Mouse (Mus musculus): ENCODE results near the gene Oas3.
A peak's percentile ranks its signal among the peaks of the same experiment; 100 is the strongest.

Gene Oas3

DNA sequence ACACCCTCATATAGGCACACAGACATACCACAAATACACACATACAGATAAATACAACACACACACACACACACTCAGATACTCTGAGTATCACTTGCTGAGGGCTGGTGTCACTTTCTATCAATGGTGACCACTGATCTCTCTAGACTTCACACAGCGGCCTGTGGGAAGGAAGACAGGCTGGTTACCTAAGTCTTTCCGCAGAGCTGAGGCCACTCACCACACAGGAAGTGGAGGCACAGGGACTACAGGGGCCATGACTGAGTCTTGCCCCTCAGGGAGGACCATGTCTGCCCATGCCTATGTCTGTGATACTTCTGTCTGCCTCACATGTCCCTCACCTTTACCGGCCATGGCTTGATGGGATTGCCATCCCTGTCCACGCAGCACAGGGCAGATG, 23.2 kb downstream of the Oas3 start:
- no peak for DNase-seq (ENCODE audit: low read depth, low spot score)

DNA sequence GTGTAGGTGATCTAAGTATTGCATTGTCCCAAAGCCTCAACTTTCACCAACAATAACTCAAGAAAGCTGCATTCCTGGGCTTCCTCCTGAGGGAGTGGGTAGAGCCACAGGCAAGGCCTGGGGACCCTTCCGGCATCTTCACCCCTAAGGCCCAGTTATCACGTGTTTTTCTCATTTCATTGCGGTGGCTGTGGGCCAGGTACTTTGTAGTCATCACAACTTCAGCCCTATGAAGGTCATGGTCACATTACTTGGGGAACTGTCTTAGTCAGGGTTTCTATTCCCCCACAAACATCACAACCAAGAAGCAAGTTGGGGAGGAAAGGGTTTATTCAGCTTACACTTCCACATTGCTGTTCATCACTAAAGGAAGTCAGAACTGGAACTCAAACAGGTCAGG, 24.7 kb downstream of the Oas3 start:
- DNase-seq (ENCODE audit: low read depth, low spot score), result no peak

DNA sequence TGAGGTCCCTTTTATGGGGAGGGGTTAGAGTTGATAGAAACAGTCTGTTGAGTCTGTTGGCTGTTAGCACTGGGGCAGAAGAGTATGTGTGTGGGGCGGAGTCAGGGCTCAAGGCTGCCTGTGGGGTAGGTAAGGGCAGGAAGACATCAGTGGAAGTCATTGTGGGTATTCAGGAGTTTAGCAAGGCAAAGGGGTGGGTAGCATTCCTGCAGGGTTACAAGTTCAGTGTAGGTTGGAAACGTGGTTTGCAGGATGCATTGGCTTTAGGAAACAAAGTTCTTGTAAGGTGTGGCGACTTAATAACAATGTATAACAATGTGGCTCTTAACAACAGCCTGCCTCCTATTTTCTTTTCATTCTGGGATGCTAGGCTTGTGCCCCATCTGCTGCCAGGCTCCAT, 26.3 kb downstream of the Oas3 start:
- no peak for DNase-seq (ENCODE audit: low read depth, low spot score)

DNA sequence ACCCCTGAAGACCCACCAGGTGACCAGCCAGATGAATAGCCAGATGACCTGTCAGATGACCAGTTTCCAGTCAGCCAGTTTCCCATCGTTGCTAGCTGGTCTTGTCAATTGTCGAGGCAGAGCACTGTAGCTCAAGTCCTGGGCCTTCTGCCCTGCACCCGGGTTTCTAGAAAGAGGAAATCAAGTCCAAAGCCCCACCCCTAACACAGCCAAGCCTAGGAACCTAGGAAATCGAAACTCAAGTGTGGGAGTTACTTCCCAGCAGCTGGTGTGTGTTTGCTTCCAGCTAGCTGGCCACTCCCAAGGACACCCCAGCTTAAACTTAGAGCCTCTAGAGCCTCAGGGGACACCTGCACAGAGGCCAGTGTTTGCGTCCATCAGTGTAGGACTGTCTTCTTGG, 27.8 kb downstream of the Oas3 start, which contains the start of gene Oas2:
Oas2 (minus strand) TSS at position 166 of the 400 bp plus-strand sequence.
- DNase-seq (ENCODE audit: low read depth, low spot score), result no peak

DNA sequence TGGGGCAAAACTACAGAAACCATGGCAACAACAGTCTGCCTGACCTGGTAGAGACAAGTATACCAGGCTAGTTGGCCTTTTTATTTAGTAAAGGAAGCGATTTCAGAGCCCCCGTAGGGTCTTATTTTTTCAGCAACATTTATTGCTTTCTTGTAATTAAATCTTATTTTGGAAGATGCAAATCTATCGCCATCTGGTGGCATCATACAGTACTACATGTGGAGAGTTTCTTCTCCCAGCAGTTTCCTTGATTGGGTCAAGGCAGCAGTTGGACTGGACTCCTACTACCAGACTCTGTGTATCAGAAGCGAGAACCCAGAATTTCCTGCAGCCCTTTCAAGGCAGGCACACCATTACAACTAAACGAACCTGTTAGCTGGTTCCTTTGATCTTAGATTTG, 31.0 kb downstream of the Oas3 start:
- no peak for DNase-seq (ENCODE audit: low read depth, low spot score)

DNA sequence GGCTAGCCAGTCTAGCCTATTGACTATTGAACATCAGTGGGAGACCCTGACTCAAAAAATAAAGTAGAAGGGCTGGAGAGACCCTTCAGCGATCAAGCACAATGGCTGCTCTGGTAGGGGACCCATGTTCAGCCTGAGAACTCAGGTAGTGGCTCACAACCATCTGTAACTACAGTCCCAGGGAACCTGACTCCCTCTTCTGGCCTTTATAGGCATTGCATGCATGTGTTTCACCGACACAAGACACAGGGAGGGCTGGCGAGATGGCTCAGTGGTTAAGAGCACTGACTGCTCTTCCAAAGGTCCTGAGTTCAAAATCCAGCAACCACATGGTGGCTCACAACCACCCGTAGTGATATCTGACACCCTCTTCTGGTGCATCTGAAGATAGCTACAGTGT, 35.3 kb downstream of the Oas3 start:
- no peak for DNase-seq (ENCODE audit: low read depth, low spot score)

DNA sequence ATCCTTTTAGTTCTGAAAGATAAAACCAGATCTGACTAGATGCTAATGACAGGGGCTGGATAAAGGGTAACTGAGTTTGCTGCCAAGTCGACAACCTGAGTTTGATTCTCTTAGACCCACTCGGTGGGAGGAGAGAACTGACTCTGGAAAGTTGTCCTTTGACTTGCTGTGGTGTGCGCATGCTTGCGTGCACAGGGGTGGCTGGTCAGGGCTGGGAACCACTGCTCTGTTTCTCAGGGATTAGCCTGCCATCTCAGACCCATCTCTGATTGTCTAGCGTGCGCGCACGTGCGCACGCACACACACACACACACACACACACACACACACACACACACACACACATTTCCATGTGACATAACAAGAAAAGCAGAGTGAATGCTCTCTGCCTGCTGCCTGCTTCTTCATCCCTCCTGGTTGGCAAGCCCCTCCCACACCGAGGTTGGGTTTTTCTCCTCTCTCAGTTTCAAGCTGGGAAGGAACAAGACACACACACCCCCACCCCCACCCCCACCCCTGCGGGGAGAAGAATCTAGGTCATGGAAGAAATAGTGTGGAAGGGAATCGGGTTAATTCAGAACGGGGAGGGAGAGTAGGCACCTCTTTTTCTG, 43.0 kb downstream of the Oas3 start:
- no peak for DNase-seq (ENCODE audit: low read depth, low spot score)

DNA sequence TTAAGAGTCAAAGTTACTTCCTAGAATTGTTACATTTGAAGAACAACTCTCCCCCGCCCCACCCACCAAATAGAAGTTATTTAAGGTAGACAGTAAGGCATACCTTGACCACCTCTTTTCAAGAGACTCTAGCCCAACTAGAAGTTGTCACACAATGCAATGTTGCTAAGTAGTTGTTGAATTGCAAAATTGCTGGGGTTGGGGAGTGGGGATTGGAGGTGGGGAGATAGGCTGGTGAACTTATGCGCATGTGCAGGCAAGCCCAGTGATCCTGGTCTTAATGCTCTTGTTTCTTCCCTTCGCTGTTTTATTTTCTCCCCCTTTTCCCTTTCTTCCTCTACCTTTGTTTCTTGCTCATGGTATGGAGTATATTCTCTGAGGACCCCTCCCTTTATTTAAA, 43.8 kb downstream of the Oas3 start:
- DNase-seq (ENCODE audit: low read depth, low spot score), result no peak

DNA sequence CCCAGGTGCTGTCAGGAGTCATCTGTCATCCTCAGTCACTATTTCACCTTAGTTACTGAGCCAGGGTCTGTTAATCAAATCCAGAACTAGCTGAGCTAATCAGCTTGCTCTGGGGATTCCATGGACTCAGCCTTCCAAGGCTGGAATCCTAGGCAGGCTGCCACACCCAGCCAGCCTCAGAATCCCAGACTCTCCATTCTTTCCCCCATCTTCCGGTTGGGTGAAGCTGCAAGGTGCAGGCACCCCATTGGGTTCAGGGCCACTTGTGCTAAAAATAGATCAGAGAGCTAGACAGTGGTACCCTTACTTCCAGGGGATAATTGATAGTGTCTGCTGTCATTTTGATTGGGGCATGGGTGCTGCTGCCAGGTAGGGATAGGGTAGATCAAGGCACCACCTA, 44.7 kb downstream of the Oas3 start:
- DNase-seq (ENCODE audit: low read depth, low spot score), result no peak

DNA sequence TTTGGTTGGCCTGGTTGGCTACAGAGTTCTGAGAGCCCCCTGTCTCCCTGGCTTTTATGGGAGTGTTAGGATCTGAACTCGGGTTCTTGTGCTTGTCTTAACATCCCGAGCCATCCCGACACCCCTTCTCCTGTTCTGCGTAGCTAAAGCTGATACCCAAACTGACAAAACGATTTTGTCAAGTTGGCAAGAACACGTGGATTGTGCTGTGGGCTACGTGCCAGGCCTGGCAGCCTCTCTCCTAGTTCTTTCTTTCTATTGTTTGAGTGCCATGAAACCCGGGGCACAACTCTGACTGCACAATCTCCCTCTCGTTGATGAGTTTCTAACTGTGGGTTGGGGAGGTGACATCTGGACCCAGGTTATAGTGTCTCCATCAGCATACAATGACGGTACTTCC, 48.1 kb downstream of the Oas3 start:
- DNase-seq (ENCODE audit: low read depth, low spot score), result peak; percentile 24

DNA sequence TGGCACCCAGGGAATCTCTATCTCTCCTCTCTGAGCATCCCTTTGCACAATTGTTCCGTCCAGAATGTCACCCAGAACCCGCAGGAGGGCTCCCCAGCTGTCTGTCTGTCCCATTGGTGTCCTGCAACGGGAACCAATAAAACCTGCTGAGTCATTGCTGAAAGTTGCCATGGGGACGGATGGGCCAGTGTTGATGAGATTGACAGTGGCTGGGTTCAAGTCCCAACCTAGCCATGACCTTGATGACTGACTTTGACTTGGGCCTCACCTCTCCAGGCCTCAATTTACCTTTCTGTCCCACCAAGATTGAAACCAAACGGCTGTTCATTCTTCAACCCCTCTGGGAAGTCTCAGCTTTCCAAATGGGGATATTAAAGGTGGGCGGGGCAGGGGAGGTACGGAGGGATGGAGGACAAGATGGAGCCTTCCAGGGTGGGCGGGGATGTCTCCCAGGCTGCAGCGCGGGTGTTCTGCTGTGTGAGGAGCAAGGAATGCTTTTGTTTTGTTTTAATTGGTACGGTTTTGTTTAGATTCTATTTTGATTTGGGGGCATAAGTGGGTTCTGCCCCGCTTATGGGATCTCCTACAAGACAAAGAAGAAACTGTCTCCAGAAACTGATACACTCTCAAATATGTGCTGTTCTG, 51.5 kb downstream of the Oas3 start:
- DNase-seq (ENCODE audit: low read depth, low spot score), result no peak

DNA sequence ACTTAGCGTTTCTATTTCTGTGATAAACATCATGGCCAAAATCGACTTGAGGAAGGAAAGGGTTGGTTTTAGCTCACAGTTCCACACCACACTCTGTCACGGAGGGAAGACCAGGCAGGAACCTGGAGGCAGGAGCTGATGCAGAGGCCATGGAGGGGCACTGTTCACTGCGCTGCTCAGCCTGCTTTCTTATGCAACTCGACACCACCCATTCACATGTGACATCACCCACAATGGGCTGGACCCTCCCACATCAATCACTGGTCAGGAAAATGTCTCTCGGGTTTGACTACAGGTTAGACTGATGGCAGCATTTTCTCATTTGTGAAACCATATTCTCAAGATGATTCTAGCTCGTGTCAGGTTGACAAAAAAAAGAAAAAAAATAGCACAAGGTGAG, 56.5 kb downstream of the Oas3 start:
- no peak for DNase-seq (ENCODE audit: low read depth, low spot score)

DNA sequence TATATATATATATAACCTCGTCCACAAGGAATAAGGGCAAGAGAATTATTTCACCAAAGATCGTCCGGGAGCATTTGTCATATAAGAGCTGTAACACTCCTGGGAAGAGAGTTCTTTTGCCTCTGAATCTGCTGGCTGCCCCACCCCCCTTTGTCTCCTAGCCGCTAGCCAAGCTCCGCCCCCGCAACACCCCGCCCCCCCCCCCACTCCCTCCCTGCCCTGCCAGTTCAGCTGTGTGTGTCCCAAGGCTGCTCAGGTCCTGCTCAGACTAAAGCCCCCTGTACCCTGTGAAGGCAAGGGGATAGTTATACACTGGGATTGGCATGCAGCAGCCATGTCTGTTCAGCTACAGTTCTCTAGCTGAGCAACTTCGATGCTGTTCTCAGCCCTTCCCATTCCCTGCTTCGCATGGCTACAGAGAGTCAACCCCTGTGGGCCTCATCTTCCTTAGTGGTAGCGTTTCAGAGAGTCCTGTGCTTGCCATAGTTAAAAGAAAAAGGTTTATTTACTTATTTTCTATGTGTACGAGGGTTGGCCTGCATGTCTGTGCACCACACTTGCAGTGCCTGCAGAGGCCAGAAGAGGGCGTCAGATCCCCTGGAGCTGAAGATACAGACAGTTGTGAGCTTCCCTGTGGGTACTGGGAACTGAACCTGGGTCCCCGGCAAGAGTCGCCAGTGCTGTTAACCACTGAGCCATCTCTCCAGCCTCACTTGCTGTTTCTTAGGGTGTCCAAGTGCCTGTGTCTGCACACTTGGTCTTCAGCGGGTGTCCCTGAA, 58.7 kb downstream of the Oas3 start:
- DNase-seq (ENCODE audit: low read depth, low spot score), result no peak

DNA sequence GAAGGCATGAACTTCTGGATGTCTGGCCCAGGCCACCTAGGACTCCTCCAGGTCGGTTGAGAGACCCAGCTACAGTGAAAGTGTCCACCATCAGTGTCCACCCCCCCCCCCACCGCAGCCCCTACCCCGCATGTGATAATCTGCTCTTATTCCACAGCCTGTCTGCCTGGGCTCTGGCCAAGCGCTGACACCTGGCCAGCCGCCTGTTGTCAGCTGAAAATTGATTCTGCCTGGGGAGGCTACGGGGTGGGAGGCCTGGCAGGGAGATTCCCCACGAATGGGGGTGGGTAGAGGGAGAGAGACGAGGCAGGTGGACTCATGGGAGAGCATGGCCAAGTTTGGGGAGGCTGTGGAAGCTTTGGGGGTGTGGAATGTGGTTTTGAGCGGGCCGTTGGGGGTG, 60.3 kb downstream of the Oas3 start:
- no peak for DNase-seq (ENCODE audit: low read depth, low spot score)

DNA sequence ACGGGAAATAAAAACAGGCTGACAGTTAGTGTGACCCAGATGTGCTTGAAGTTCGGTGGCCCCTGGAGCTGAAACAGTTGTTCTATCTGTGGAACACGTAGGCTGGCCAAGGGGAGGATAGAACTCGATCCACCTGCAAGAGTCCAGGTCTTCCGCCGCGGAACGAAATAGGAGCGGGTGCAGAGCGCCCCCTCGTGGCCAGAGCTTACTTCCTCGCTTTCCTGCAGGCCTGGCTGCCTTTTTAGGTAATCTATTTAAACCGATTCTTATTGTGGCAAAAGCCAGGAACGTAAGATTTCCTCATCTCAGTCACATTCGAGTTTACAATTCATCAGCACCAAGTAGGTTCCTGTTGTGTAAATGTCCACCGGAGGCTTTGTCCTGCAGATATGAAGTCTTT, 63.1 kb downstream of the Oas3 start:
- no peak for DNase-seq (ENCODE audit: low read depth, low spot score)

DNA sequence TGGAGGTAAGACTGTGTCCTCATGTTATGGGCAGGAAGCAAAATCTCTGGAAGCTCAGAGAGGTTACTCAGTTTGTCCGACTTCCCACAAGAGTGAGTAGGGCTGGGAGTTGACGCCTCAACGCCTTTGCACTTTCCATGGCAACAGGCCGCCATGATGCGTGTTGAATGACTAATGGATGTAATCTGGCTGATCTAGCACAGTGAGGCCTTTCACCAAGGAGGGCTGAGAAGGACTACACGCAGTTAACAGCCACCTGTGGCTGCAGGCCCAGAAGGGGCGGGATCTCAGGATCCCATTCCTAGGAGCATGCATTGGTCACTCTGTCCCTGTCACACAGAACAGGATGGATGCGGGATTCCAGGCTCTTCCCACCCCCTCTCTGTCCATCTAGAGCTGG, 64.7 kb downstream of the Oas3 start:
- no peak for DNase-seq (ENCODE audit: low read depth, low spot score)

DNA sequence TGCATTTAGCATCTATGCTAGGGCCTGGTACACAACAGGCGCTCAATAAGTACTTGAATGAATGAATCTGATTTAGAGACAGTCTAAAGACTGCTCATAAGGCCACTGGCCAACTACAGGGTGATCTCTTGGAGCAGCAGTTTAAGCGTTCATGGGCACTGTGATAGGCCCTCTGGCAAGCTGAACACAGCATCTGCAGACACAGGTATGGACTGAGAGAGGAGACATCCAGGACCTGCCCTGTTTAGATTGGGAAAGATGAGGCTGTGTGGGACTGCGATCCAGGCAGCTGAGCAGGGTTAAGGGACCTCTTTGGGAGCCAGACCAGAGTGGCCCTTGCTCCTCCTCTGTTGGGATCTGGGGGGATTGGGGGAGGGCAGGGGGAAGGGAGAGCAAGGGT, 65.6 kb downstream of the Oas3 start, which contains the start of gene Dtx1:
Dtx1 (minus strand) TSS at position 101 of the 400 bp plus-strand sequence.
- DNase-seq (ENCODE audit: low read depth, low spot score), result no peak

DNA sequence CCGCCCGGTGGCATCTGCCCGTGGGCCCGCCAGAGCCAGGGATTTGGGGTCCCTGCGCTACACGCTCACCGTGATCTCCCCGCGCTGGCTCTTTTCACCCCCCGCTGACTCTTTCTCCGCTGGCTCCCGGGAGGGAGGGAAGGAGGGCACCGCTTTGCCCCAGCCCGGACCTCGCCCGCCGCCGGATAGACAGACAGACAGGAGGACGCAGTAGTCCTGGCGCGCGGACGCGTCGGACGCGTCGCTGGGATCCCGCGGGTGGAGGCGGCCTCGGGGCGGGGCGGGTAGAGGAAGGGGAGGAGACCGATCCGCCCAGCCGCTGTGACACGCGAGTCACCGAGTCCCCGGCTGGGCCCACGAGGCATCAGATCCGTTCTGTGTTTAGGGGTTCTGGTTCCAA, 66.0 kb downstream of the Oas3 start:
- peak; percentile 45 for DNase-seq (ENCODE audit: low read depth, low spot score)

DNA sequence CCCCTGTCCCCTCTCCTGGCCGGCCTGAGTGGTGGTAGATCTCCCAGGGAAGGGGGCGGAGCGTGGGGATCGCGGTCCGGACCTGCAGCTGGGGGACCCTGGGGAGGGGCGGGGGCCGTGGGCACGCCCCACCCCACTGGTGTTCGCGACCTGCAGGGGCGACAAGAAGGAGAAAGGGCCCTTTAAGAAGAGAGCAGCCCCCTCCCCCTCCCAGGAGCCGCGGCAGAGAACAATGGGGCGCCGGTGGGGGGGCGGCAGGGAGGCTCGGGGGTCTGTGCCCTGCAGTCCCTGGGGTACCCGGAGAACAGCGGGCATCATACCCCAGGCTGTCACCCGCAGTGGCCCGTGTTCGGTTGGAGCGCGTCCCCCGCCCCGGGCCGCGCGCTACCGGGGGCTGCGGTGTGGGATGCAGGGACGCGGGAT, 66.6 kb downstream of the Oas3 start:
- DNase-seq (ENCODE audit: low read depth, low spot score), result peak; percentile 26

DNA sequence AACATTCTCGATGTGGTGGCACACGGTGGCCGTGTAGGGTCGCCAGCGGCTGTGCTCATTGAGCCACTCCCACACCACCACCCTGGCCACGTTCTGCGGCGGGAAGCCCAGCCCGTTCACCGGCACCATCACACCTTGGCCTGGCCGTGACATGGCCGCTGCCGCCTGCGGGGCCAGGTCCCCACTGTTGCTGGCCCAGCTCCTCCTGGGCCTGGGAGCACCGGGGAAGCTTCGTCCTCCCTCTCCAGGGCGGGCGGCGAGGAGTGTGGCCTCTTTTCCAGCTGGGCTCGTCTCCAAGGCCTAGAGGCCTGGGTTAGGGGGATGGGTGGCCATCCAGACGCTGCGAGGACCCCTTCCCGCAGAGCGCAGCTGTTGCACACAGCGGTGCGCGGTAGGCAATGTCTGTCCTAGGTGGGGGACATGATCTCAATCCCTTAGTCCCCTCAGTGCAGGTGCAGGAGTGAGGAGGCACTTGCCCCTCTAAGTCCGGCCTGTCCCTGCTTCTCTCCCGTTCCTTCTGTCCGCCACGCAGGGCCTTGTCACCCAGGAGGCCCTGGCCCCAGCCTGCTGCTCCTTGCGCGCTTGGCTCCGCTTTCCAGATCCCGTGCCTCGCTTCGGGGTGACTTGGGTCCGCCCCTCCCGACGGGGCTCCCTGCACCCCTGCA, 67.2 kb downstream of the Oas3 start:
- DNase-seq (ENCODE audit: low read depth, low spot score), result peak; percentile 22

DNA sequence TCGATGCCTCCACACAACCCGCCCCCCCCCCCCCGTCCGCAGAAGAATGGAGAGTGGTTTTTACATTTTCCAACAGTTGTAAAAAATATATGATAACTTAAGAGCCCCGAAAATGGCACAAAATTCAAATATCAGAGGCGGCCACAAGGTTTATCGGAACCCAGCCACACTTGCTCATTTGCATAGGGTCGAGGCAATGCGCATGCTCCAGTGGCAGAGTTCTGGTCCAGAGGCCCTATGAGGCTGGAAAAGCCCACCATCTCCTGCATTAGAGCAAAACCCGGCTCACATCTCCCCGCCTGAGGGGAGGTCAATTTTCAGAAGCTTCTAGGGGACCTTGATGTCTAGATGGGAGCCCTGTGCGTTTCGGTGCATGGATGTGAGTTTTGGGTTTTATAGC, 70.5 kb downstream of the Oas3 start:
- no peak for DNase-seq (ENCODE audit: low read depth, low spot score)

DNA sequence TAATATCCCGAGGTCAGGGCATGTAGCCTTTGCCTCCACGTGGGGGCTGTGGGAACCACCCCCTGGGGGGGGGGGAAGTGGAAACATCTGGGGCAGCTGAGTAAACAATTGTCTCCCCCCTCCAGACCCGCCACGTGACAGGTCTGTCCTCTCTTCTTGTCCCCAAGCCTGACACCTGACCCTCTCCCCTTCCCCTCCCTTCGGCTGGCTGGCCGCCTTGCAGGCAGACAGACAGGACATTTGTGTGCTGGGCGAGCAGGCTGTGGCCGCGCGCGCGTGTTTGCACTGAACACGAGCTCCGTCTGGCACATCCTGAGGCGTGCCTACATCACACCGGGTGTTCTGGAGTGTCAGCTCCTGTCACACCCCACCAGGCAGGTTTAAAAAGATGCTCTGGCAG, 70.9 kb downstream of the Oas3 start:
- DNase-seq (ENCODE audit: low read depth, low spot score), result no peak
